Mouse (Mus musculus) liver, embryonic 14.5 days (tissue): Measurements from ENCODE around the gene Agpat4.

Source experiments
- CTCF ChIP-seq: IDR thresholded peaks from 2 replicates; pipeline ENCODE4 v1.5.1; 2016; ENCODE audit warnings: antibody characterized with exemption, low read depth, control low read depth
- EP300 ChIP-seq: IDR thresholded peaks from 2 replicates; pipeline ENCODE4 v1.6.1; 2016; ENCODE audit warnings: antibody characterized with exemption, low read depth

GRCm38 (mm10) chr17:12223682-12224081, 105.2 kb downstream of the Agpat4 start:
- TF ChIP-seq EP300: no peak
- no peak for TF ChIP-seq CTCF
